Mouse (Mus musculus): ENCODE results near the gene Glis3. TPM values are rescaled to one million over a fixed set of nuclear protein-coding genes. Genes with fewer than 3 reads are reported as not detected.

The Glis3 gene
- polyA plus RNA-seq, 1 experiment, result 31.6 TPM

DNA sequence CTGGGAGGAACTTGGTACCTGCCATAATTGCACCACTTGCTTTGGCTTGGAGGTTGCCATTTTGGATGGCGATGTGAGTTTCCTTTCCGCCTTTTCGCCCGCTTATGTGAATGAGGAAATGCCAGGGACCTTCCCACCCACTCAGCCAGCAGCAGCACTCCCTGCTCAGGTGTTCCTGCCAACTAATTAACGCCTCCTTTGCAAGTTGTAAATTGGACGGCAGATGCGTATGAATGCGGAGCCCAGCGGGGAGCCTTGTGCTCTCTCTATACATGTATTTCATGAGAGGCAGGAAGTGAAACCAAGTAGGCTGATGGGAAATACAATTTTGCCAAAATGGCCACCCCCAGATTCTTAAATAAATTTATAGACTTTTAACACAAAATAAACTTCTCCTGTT lies 444.8 kb downstream of the Glis3 start:
- no peaks in the 10 kb centered on the region for H3K4me1 ChIP-seq (ENCODE audit: control insufficient read depth, insufficient read depth, low read length)
- H3K27ac ChIP-seq (ENCODE audit: insufficient read depth, low read length), result no peak overlapping the region
- no peak overlapping the region for H3K4me3 ChIP-seq (ENCODE audit: insufficient read depth, low read length)
- TF ChIP-seq CTCF (IDR thresholded peaks at IDR 0.05; ENCODE audit: borderline replicate concordance, insufficient read depth, low read length) (no peak), POLR2A (IDR thresholded peaks at IDR 0.05; ENCODE audit: low read depth, low read length) (no peak)

DNA sequence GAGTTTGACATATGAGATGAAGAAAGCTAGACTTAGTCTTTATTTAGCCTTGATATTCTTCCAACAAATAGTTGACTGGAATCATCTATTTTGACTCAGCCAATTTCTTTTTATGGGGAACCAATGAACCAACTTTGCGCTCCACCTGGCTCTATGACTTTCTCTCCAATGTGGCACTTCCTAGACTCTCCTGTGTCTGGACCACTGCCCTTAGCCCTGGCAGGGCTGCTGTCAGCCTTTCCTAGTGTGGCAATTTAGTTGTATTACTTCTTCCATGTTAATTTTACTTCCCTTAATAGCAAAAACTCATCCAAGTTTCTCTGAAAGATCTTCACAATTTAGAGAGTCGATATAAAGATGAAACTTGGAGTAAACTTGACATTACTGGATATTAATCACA lies 445.2 kb downstream of the Glis3 start:
- no peak overlapping the region for H3K4me3 ChIP-seq (ENCODE audit: insufficient read depth, low read length)
- no peak for TF ChIP-seq POLR2A (IDR thresholded peaks at IDR 0.05; ENCODE audit: low read depth, low read length)
- TF ChIP-seq CTCF (IDR thresholded peaks at IDR 0.05; ENCODE audit: borderline replicate concordance, insufficient read depth, low read length), result no peak
- no peak overlapping the region for H3K27ac ChIP-seq (ENCODE audit: insufficient read depth, low read length)
- H3K4me1 ChIP-seq (ENCODE audit: control insufficient read depth, insufficient read depth, low read length), result no peaks in the 10 kb centered on the region

DNA sequence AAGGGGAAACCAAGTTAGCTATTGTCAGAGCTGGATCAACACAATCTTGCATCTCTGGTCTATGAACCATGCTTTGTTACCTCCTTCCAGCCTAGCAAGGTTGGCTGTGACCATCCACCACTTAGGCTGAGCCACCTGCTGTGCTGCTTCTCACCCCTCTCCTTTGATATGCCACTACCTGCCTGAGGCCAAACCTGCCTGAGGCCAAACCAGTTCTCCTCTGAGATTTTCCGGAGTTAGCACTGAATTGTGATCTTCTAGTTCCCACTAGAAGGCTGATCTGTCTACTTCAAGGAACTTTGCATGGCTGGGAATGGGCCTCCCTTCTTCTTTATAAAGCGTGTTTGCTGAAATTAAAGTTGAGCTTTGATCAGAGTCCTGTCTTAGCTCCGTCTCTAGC lies 448.4 kb downstream of the Glis3 start:
- H3K4me1 ChIP-seq (ENCODE audit: control insufficient read depth, insufficient read depth, low read length), result no peaks in the 10 kb centered on the region
- H3K27ac ChIP-seq (ENCODE audit: insufficient read depth, low read length), result no peak overlapping the region
- TF ChIP-seq CTCF (IDR thresholded peaks at IDR 0.05; ENCODE audit: borderline replicate concordance, insufficient read depth, low read length) (no peak), POLR2A (IDR thresholded peaks at IDR 0.05; ENCODE audit: low read depth, low read length) (no peak)
- H3K4me3 ChIP-seq (ENCODE audit: insufficient read depth, low read length), result no peak overlapping the region

DNA sequence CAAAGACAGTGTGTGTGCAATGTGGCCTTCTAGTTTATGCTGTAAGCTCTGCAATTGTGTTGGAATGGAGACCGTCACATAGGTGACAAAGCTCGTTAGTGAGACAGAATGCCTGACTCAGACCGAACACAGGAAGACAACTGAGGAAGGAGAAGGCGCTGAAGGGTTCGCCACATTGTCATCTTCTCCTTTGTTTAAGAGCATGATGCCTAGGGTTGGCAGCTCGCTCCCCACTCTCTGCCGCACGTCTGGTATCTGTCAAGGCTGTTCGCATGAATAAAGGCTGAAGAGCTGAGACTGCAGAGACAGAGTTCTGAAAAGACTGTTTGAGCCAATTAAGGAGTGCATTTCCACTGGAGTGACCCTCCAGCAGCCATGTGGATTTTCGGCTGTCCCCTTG lies 452.4 kb downstream of the Glis3 start:
- TF ChIP-seq CTCF (IDR thresholded peaks at IDR 0.05; ENCODE audit: borderline replicate concordance, insufficient read depth, low read length), result no peak
- TF ChIP-seq POLR2A (IDR thresholded peaks at IDR 0.05; ENCODE audit: low read depth, low read length), result no peak
- Histone ChIP-seq H3K4me3 (ENCODE audit: insufficient read depth, low read length) (no peak overlapping the region), H3K4me1 (ENCODE audit: control insufficient read depth, insufficient read depth, low read length) (no peaks in the 10 kb centered on the region), H3K27ac (ENCODE audit: insufficient read depth, low read length) (no peak overlapping the region)

DNA sequence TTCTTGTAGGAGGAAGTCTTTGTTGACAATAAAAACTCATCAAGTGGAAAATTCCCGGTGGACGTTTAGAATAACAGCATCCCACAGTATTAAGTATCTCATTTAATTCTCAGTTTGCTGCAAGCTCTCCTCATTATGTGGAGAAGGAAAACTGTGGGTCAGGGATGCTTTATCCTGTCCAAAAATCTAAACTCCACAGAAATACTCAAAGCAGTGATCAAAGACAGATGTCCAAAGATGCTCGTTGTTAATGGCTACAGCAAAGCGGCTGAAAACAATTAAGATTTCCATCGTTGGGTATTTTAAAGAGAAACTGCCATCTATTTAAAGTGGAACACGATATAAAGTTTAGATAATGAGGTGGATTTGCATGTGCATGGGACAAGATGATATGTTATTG lies 454.2 kb downstream of the Glis3 start:
- no peak for TF ChIP-seq POLR2A (IDR thresholded peaks at IDR 0.05; ENCODE audit: low read depth, low read length)
- TF ChIP-seq CTCF (IDR thresholded peaks at IDR 0.05; ENCODE audit: borderline replicate concordance, insufficient read depth, low read length), result no peak
- Histone ChIP-seq H3K4me3 (ENCODE audit: insufficient read depth, low read length) (no peak overlapping the region), H3K4me1 (ENCODE audit: control insufficient read depth, insufficient read depth, low read length) (no peaks in the 10 kb centered on the region), H3K27ac (ENCODE audit: insufficient read depth, low read length) (no peak overlapping the region)

DNA sequence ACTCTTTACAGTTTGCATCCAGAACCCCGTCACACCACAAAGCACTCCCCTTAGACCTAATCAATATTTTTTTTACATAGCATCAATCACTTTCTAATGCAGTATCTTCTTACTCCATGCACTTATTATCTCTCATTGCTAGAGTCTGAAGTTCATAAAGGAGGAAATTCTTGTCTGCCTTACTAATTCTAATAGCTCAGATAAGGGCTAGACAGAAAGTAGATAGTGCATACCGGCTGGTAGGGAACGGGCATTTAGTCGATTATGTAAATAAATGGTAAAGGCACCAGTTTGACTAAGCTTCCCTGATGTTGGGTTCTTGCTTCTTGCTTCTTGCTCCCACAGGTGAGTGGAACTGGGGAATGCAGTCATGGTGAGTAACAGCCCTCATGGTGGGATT lies 468.2 kb downstream of the Glis3 start:
- H3K4me3 ChIP-seq (ENCODE audit: insufficient read depth, low read length), result no peak overlapping the region
- no peak for TF ChIP-seq POLR2A (IDR thresholded peaks at IDR 0.05; ENCODE audit: low read depth, low read length)
- no peak for TF ChIP-seq CTCF (IDR thresholded peaks at IDR 0.05; ENCODE audit: borderline replicate concordance, insufficient read depth, low read length)
- no peaks in the 10 kb centered on the region for H3K4me1 ChIP-seq (ENCODE audit: control insufficient read depth, insufficient read depth, low read length)
- no peak overlapping the region for H3K27ac ChIP-seq (ENCODE audit: insufficient read depth, low read length)

Other genes with a start within 250 kb of the Glis3 start
- gene Slc1a1, start 155.0 kb upstream of the Glis3 start, polyA plus RNA-seq (2011; ENCODE audit: insufficient read length, low read depth, missing spikeins), result 0.77 and 0.92 TPM in 2 replicates